Mouse (Mus musculus): ENCODE measurements around the gene Gdap2. TPM values are rescaled to one million over a fixed set of nuclear protein-coding genes. Genes with fewer than 3 reads are reported as not detected.

Gdap2 gene
- 16.4 and 17.5 TPM in 2 replicates for polyA plus RNA-seq (2015; fragmentation: Nextera tagmentation; extraction: Ambion mirVana)

DNA sequence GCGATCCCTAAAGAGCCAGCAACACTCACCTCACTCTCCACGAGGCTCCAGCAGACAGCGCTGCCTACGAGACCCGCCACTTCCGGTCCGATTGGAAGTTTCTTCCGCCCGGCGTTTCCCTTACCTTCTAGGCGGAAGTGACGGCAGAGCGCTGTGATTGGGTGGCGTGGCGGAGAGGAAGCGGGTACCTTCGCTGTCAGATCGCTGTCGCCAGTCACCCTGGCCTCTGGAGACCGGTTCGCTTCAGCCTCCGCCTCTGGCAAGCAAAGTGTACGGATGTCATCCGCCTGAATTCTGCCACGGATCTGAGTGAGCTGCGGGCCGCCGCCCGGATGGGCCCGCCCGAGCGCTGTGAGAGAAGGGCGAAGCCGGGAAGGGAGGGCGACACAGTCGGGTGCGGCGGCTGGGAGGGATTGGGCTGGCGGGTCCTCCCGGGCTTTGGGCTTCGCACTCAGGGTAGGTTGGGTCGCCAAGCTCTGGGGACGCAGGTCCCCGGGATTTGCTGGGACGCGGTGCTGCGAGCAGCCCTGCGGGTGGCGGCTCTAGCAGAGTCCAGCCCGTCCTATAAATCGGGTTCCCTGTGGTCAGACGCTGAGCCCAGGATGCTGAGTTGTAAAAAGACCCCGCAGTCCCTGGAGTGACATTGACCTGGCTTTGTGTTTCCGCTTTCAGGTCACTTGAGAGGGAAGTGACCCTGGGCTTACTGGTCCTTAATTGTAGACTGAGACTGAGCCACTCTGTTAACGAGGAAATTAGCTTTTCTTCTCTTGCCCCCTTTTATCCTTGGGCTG, at the start of gene Gdap2, which contains the start of gene Wdr3:
Gene Gdap2, plus strand, starts transcription at position 67 of the 791 bp plus-strand sequence.
Gene Wdr3, minus strand, starts transcription at position 93 of the 791 bp plus-strand sequence.
- H3K27me3 ChIP-seq (replicated peaks): no peaks in the 10 kb centered on the region
- under 1% methylated on average over 55 of the region's 55 CpGs for WGBS
- H3K9ac ChIP-seq: peak within 1 kb of the TSS; percentile 89
- peak; percentile 95 for ATAC-seq (ENCODE audit: extremely low read depth, insufficient number of reproducible peaks, low FRiP score, low TSS enrichment)
- peak within 1 kb of the TSS; percentile 91 for H3K27ac ChIP-seq (replicated peaks)
- H3K36me3 ChIP-seq: peaks cover 32% of the 10 kb centered on the region
- peaks cover 24% of the 10 kb centered on the region for H3K4me1 ChIP-seq
- H3K4me3 ChIP-seq: peak within 1 kb of the TSS; percentile 90
- peak within 1 kb of the TSS; percentile 90 for H3K4me2 ChIP-seq
- no peaks in the 10 kb centered on the region for H3K9me3 ChIP-seq

DNA sequence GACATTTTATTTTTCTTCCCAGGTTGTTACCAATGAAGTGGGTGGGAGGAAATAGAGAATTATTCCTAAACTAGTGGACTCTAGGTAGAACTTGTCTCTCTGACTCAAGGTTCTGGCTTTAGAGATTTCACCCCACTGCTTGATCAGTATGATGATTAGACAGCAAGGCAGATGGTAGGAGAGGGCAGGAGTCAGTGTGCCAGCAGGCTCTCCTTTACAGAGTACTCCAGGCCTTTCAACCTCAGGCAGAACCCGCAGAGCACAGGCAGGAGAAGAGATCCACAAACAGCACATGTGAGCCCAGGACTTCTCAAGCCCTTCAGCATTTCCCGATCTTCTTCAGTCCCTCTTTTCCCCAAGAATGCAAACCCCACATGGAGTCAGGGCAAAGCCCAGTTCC, 43.5 kb upstream of the Gdap2 start:
- Histone ChIP-seq H3K36me3 (no peaks in the 10 kb centered on the region), H3K9me3 (no peaks in the 10 kb centered on the region), H3K4me2 (no peak overlapping the region), H3K4me3 (no peak overlapping the region), H3K9ac (no peak overlapping the region), H3K27me3 (replicated peaks) (no peaks in the 10 kb centered on the region), H3K27ac (replicated peaks) (no peak overlapping the region), H3K4me1 (no peaks in the 10 kb centered on the region)
- WGBS: 76% methylated on average over 2 of the region's 2 CpGs
- no peak for ATAC-seq (ENCODE audit: extremely low read depth, insufficient number of reproducible peaks, low FRiP score, low TSS enrichment)

DNA sequence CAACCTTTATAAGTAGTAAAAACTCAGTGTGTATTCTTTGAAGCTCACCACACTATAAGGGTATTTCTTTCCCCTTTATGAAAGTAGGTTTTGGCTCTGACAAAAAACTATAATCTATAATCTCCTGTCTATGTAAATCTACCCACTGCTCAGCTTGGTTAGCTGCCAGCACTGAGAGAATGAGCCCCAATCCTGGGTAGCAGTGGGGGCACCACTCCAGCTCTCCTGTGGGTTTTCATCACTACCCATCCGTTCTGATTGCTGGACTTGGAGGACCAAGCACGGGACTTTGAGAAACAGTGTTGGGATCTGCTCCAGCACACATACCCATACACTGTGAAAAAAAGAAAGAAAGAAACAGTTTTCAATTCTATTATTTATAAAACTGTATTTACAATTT, 40.2 kb upstream of the Gdap2 start:
- no peak overlapping the region for H3K27ac ChIP-seq (replicated peaks)

DNA sequence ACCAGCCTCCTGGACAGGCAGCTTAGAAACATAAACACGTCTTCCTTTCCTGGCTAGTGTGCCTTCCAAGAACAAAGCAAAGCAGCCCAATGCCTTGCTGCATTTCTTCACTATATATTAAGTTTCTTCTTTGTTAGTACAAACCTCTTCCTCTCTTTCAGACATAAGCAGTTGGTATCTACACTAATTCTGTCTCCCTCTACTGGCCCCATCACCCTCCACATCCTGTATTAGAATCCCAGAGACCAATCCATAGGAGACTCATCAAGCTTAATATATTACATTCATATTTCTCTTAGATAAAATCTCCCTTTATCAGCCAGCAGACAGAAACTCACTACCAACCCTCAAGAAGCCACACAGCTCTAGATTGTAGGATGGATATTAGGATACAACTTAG, 39.7 kb upstream of the Gdap2 start:
- no peak overlapping the region for H3K4me3 ChIP-seq
- H3K36me3 ChIP-seq: no peaks in the 10 kb centered on the region
- H3K27ac ChIP-seq (replicated peaks): no peak overlapping the region
- no peak overlapping the region for H3K9ac ChIP-seq
- ATAC-seq (ENCODE audit: extremely low read depth, insufficient number of reproducible peaks, low FRiP score, low TSS enrichment): no peak
- H3K4me1 ChIP-seq: no peaks in the 10 kb centered on the region
- H3K9me3 ChIP-seq: no peaks in the 10 kb centered on the region
- no peak overlapping the region for H3K4me2 ChIP-seq
- 63% methylated on average over 1 of the region's 1 CpGs for WGBS
- no peaks in the 10 kb centered on the region for H3K27me3 ChIP-seq (replicated peaks)

More for the DNA sequence above, 40.2 kb upstream of the Gdap2 start:
- 74% methylated on average over 2 of the region's 2 CpGs for WGBS
- ATAC-seq (ENCODE audit: extremely low read depth, insufficient number of reproducible peaks, low FRiP score, low TSS enrichment): no peak
- Histone ChIP-seq H3K4me2 (no peak overlapping the region), H3K4me3 (no peak overlapping the region), H3K9me3 (no peaks in the 10 kb centered on the region), H3K4me1 (no peaks in the 10 kb centered on the region), H3K9ac (no peak overlapping the region), H3K36me3 (no peaks in the 10 kb centered on the region), H3K27me3 (replicated peaks) (no peaks in the 10 kb centered on the region)

DNA sequence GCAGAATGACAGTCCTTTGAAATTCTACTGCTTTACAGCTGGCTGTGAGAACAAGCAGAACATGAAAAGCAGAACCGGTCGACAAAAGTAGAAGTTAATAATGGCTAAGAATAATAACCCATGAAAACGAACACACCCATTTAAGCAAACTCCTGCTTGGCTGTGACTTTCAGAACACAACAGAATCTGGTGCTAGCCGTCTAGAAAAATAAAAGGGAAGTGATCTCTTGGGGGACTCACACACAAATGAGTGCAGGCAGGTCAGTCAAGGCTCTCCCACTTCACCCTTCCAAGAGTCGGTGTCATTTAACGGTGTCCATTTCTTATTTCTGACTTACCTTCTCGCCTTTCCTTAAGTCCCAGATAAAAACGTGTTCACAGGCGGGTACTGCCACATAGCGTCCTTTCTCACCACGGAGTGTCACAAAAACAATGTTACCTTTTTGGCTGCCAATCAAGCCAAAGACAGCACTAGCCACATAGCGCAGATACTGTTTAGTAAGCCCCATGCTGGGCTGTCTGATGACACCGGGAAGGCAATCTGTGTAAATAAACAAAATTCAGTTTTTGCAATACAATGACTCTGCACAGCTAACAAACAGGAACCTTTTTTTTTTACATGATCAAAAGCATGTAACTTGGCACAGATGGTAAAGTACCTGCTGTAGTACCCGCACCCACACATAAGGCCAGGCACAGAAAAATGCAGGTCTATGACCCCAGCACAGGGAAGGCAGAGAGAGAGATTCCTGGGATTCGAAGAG, 1.3 kb upstream of the Gdap2 start:
- Histone ChIP-seq H3K4me3 (peak overlapping the region; percentile 90), H3K9ac (peak overlapping the region; percentile 89), H3K4me1 (peaks cover 24% of the 10 kb centered on the region), H3K9me3 (no peaks in the 10 kb centered on the region), H3K4me2 (peak overlapping the region; percentile 90), H3K27ac (replicated peaks) (no peak overlapping the region), H3K36me3 (peaks cover 40% of the 10 kb centered on the region), H3K27me3 (replicated peaks) (no peaks in the 10 kb centered on the region)
- ATAC-seq (ENCODE audit: extremely low read depth, insufficient number of reproducible peaks, low FRiP score, low TSS enrichment): no peak
- WGBS: 84% methylated on average over 15 of the region's 15 CpGs

DNA sequence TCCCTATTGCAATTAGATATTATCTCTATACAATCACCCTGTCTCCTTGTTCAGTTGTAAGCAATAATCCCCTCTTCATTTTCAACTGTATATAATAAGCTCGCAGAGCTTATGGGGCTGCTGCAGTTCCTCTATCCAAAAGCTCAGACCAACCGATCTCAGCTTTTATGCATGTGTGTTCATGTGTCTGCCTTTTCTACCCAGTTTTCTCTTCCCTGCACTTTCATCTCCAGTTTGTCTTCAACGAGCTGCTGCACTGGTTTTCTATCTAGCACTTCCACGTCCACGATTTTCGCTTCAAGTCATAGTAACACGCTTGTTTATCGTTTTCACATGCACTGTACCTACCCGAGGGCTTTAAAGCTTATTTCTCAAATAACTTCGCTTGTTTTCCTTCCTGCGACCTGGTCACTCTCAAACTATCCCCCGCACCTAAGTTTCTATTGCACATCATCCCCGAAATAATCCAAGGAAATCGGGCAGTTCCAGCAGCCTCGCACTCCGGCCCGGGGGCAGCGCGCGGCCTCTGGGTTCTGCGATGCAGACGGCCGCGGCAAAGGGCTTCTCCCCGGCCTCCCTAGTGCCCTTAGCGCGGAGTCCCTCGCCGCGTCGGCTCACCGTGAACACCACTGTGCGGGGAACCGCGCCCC, 391 bp upstream of the Gdap2 start:
- Histone ChIP-seq H3K36me3 (peaks cover 34% of the 10 kb centered on the region), H3K4me1 (peaks cover 24% of the 10 kb centered on the region), H3K4me3 (peak overlapping the region; percentile 90), H3K9ac (peak overlapping the region; percentile 89), H3K27me3 (replicated peaks) (no peaks in the 10 kb centered on the region), H3K27ac (replicated peaks) (peak overlapping the region; percentile 91), H3K4me2 (peak overlapping the region; percentile 90), H3K9me3 (no peaks in the 10 kb centered on the region)
- under 1% methylated on average over 35 of the region's 35 CpGs for WGBS
- ATAC-seq (ENCODE audit: extremely low read depth, insufficient number of reproducible peaks, low FRiP score, low TSS enrichment): no peak

DNA sequence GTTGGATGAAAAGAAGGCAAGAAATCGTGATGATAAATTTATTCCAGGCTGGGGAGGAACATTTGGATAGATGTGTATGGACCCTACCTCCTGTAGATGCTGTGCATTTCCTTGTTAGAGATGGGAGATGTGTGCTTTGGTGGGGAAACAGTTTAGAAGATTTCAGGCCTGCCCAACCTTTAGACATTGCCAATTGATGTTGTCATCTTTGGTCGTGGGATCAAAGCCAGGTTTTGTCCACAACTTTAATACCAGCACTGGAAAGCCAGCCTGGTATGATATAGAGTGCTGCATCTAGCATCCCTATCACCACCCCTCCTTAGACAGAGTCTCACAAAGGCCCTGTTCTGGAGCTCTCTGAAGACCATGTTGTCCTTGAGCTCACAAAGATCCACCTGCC, 1.4 kb downstream of the Gdap2 start:
- no peak for ATAC-seq (ENCODE audit: extremely low read depth, insufficient number of reproducible peaks, low FRiP score, low TSS enrichment)
- Histone ChIP-seq H3K27me3 (replicated peaks) (no peaks in the 10 kb centered on the region), H3K36me3 (peaks cover 29% of the 10 kb centered on the region), H3K4me2 (peak overlapping the region; percentile 90; the same call in 1 of the 2 replicates), H3K4me3 (peak overlapping the region; percentile 90; the same call in 1 of the 2 replicates), H3K4me1 (peaks cover 24% of the 10 kb centered on the region), H3K9me3 (no peaks in the 10 kb centered on the region), H3K9ac (no peak overlapping the region), H3K27ac (replicated peaks) (no peak overlapping the region)
- 68% methylated on average over 2 of the region's 2 CpGs for WGBS

DNA sequence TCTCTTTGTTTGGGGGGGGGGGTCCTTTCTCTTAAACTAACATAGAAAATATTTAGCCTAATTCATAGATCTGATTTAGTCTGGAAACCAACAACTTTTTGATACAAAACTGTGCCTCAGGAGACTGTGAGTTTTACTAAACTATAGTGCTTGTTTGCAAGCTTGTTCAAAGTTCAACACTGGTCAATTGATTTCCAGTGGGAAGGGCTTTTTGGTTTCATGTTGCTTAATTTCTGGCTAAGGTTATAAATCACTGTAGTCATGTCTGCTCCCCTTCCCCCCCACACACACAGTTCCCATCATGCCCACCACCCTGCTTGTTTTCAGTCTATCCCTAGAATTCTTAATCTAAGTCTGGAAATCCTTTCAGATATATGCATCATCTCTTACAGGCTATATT, 2.8 kb downstream of the Gdap2 start:
- Histone ChIP-seq H3K9me3 (no peaks in the 10 kb centered on the region), H3K27me3 (replicated peaks) (no peaks in the 10 kb centered on the region), H3K4me3 (no peak overlapping the region), H3K4me2 (no peak overlapping the region), H3K27ac (replicated peaks) (no peak overlapping the region), H3K36me3 (peaks cover 30% of the 10 kb centered on the region), H3K4me1 (peaks cover 24% of the 10 kb centered on the region), H3K9ac (no peak overlapping the region)
- no peak for ATAC-seq (ENCODE audit: extremely low read depth, insufficient number of reproducible peaks, low FRiP score, low TSS enrichment)

DNA sequence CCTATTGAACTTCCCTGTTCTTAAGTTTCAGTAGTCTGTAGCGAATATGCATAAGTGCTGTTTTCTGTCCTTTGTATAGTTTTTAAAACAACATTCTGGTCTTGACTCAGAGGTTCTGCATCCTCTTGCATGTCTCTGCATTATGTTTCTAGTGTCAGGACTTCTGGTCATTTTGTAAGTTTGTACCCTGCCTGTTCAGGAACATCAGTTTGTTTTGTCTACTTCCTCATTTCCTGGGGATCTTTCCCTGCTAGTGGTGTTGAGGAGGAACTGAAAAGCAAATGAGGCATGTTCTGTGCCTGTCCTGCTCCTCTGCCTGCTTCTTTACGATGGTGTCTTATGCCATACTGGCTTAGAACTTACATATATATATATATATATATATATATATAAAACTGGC, 13.8 kb downstream of the Gdap2 start:
- Histone ChIP-seq H3K4me2 (no peak overlapping the region), H3K36me3 (peaks cover 93% of the 10 kb centered on the region), H3K27me3 (replicated peaks) (no peaks in the 10 kb centered on the region), H3K4me1 (no peaks in the 10 kb centered on the region), H3K9me3 (no peaks in the 10 kb centered on the region), H3K9ac (no peak overlapping the region), H3K27ac (replicated peaks) (no peak overlapping the region), H3K4me3 (no peak overlapping the region)
- ATAC-seq (ENCODE audit: extremely low read depth, insufficient number of reproducible peaks, low FRiP score, low TSS enrichment): no peak
- 89% methylated on average over 2 of the region's 2 CpGs for WGBS

DNA sequence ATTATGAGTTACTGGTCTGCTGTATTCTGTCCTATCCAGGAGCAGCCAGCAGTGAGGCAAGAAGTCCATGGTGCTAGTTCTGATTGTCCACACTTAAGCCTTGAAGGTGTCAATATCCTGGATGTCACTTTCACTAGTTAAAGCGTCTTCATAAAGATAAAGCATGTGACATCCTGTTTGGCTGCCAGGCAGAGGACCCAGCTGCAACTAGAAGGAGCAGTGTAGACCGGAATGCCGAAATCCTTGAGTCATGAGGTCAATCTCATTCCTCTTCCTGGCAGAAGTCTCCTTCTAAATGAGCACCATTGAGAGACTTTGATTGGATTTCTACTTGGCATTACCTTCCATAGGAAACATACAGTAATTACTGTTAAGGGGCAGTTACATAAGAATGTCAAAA, 18.3 kb downstream of the Gdap2 start:
- Histone ChIP-seq H3K4me3 (no peak overlapping the region), H3K4me2 (no peak overlapping the region), H3K36me3 (peaks cover 87% of the 10 kb centered on the region), H3K4me1 (no peaks in the 10 kb centered on the region), H3K27me3 (replicated peaks) (no peaks in the 10 kb centered on the region), H3K27ac (replicated peaks) (no peak overlapping the region), H3K9ac (no peak overlapping the region), H3K9me3 (no peaks in the 10 kb centered on the region)
- 63% methylated on average over 3 of the region's 3 CpGs for WGBS
- ATAC-seq (ENCODE audit: extremely low read depth, insufficient number of reproducible peaks, low FRiP score, low TSS enrichment): no peak

DNA sequence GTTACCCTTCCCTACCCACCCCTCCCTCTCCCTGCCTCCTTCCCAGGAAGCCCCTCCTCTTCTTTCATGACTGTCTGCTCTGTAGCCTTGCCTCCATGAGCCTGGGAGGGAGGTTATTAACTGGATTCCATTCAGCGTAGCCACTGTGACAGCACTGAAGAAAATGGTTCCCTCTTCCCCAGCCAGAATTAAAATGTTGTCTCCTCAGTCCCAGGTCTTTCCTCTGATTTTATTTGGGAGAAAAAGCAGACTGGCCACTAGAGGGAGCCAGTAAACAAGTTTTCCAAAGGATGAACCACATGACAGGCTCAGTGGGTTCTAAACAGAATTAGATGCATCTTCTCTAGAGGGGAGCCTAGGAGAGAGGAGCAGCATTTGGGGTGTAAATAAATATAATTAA, 27.3 kb downstream of the Gdap2 start:
- Histone ChIP-seq H3K4me3 (no peak overlapping the region), H3K9ac (no peak overlapping the region), H3K4me1 (peaks cover 12% of the 10 kb centered on the region), H3K27me3 (replicated peaks) (no peaks in the 10 kb centered on the region), H3K4me2 (no peak overlapping the region), H3K36me3 (peaks cover 62% of the 10 kb centered on the region), H3K9me3 (no peaks in the 10 kb centered on the region), H3K27ac (replicated peaks) (no peak overlapping the region)
- ATAC-seq (ENCODE audit: extremely low read depth, insufficient number of reproducible peaks, low FRiP score, low TSS enrichment): no peak
- 41% methylated on average over 1 of the region's 1 CpGs for WGBS

Data from heart, embryonic 13.5 days (tissue).